Mouse (Mus musculus): Measurements from ENCODE around the gene Pcnx3.

- TF ChIP-seq CTCF (IDR thresholded peaks at IDR 0.05; ENCODE audit: low read depth) (no peak), EP300 (IDR thresholded peaks at IDR 0.05; ENCODE audit: low read depth) (no peak)
These were observed 22.3 kb downstream of the Pcnx3 start for GRCm38 (mm10) chr19:5666386-5666785.
